Mouse (Mus musculus): ENCODE results near the gene Sdcbp2. TPM values are rescaled to one million over a fixed set of nuclear protein-coding genes. Genes with fewer than 3 reads are reported as not detected.

Gene Sdcbp2
- 0.68 and 1.1 TPM in 2 replicates for polyA plus RNA-seq (2015; fragmentation: Nextera tagmentation; extraction: Ambion mirVana)

- ATAC-seq (ENCODE audit: low read depth), result no peak
- WGBS, result 80% methylated on average over 17 of the region's 17 CpGs
These were observed at the start of gene Sdcbp2 for GRCm38 (mm10) chr2:151571873-151572700. Gene Sdcbp2 (plus strand): TSS chr2:151572622.

GRCm38 (mm10) chr2:151524324-151525041, 47.9 kb upstream of the Sdcbp2 start:
- H3K4me3 ChIP-seq, result no peak overlapping the region
- no peak for ATAC-seq (ENCODE audit: low read depth)
- no peak overlapping the region for H3K4me2 ChIP-seq
- H3K36me3 ChIP-seq, result peaks cover 25% of the 10 kb centered on the region
- H3K9ac ChIP-seq, result no peak overlapping the region
- no peaks in the 10 kb centered on the region for H3K4me1 ChIP-seq (replicated peaks)
- no peaks in the 10 kb centered on the region for H3K27me3 ChIP-seq
- H3K9me3 ChIP-seq, result no peaks in the 10 kb centered on the region
- no peak overlapping the region for H3K27ac ChIP-seq (replicated peaks)
- WGBS, result 75% methylated on average over 4 of the region's 4 CpGs

More at GRCm38 (mm10) chr2:151571873-151572700, at the start of gene Sdcbp2:
- no peak within 1 kb of the TSS for H3K4me2 ChIP-seq
- H3K4me3 ChIP-seq, result no peak within 1 kb of the TSS
- no peak within 1 kb of the TSS for H3K9ac ChIP-seq
- H3K27me3 ChIP-seq, result no peaks in the 10 kb centered on the region
- peaks cover 17% of the 10 kb centered on the region for H3K4me1 ChIP-seq (replicated peaks)
- no peaks in the 10 kb centered on the region for H3K9me3 ChIP-seq
- no peak within 1 kb of the TSS for H3K27ac ChIP-seq (replicated peaks)
- H3K36me3 ChIP-seq, result no peaks in the 10 kb centered on the region

GRCm38 (mm10) chr2:151525520-151525919, 46.9 kb upstream of the Sdcbp2 start:
- H3K4me2 ChIP-seq, result no peak overlapping the region
- no peak overlapping the region for H3K27ac ChIP-seq (replicated peaks)
- ATAC-seq (ENCODE audit: low read depth), result no peak
- H3K9ac ChIP-seq, result no peak overlapping the region
- no peaks in the 10 kb centered on the region for H3K4me1 ChIP-seq (replicated peaks)
- peaks cover 16% of the 10 kb centered on the region for H3K36me3 ChIP-seq
- 64% methylated on average over 2 of the region's 2 CpGs for WGBS
- H3K27me3 ChIP-seq, result no peaks in the 10 kb centered on the region
- no peak overlapping the region for H3K4me3 ChIP-seq
- no peaks in the 10 kb centered on the region for H3K9me3 ChIP-seq

- Histone ChIP-seq H3K27me3 (no peaks in the 10 kb centered on the region), H3K4me3 (no peak overlapping the region), H3K9ac (no peak overlapping the region), H3K9me3 (no peaks in the 10 kb centered on the region), H3K4me1 (replicated peaks) (no peaks in the 10 kb centered on the region), H3K4me2 (no peak overlapping the region), H3K27ac (replicated peaks) (no peak overlapping the region), H3K36me3 (peaks cover 2% of the 10 kb centered on the region; the same call in 1 of the 2 replicates)
- 90% methylated on average over 1 of the region's 1 CpGs for WGBS
- ATAC-seq (ENCODE audit: low read depth), result no peak
These were observed 44.4 kb upstream of the Sdcbp2 start for GRCm38 (mm10) chr2:151528066-151528465.

- Histone ChIP-seq H3K4me3 (no peak overlapping the region), H3K27ac (replicated peaks) (no peak overlapping the region), H3K9me3 (no peaks in the 10 kb centered on the region), H3K36me3 (peaks cover 2% of the 10 kb centered on the region; the same call in 1 of the 2 replicates), H3K9ac (no peak overlapping the region), H3K4me1 (replicated peaks) (no peaks in the 10 kb centered on the region), H3K4me2 (no peak overlapping the region), H3K27me3 (no peaks in the 10 kb centered on the region)
- no peak for ATAC-seq (ENCODE audit: low read depth)
These were observed 43.3 kb upstream of the Sdcbp2 start for GRCm38 (mm10) chr2:151529169-151529568.

- peaks cover 2% of the 10 kb centered on the region; the same call in 1 of the 2 replicates for H3K36me3 ChIP-seq
- no peak overlapping the region for H3K4me2 ChIP-seq
- no peak for ATAC-seq (ENCODE audit: low read depth)
- H3K4me3 ChIP-seq, result no peak overlapping the region
- H3K4me1 ChIP-seq (replicated peaks), result no peaks in the 10 kb centered on the region
- no peak overlapping the region for H3K9ac ChIP-seq
- WGBS, result 66% methylated on average over 8 of the region's 8 CpGs
- H3K27me3 ChIP-seq, result no peaks in the 10 kb centered on the region
- no peaks in the 10 kb centered on the region for H3K9me3 ChIP-seq
- H3K27ac ChIP-seq (replicated peaks), result no peak overlapping the region
These were observed 41.8 kb upstream of the Sdcbp2 start for GRCm38 (mm10) chr2:151530378-151531230.

- Histone ChIP-seq H3K4me2 (no peak overlapping the region), H3K4me3 (no peak overlapping the region), H3K4me1 (replicated peaks) (no peaks in the 10 kb centered on the region; the same call in 1 of the 2 replicates), H3K27ac (replicated peaks) (no peak overlapping the region), H3K9me3 (no peaks in the 10 kb centered on the region), H3K27me3 (no peaks in the 10 kb centered on the region), H3K36me3 (no peaks in the 10 kb centered on the region), H3K9ac (no peak overlapping the region)
- ATAC-seq (ENCODE audit: low read depth), result no peak
- WGBS, result 76% methylated on average over 6 of the region's 6 CpGs
These were observed 38.8 kb upstream of the Sdcbp2 start for GRCm38 (mm10) chr2:151533632-151534031.

GRCm38 (mm10) chr2:151535961-151536617, 36.3 kb upstream of the Sdcbp2 start:
- Histone ChIP-seq H3K4me2 (no peak overlapping the region), H3K9ac (no peak overlapping the region), H3K27ac (replicated peaks) (no peak overlapping the region)

GRCm38 (mm10) chr2:151536618-151536974, 35.8 kb upstream of the Sdcbp2 start:
- no peak overlapping the region for H3K9ac ChIP-seq
- H3K27me3 ChIP-seq, result no peaks in the 10 kb centered on the region
- H3K4me3 ChIP-seq, result no peak overlapping the region
- 75% methylated on average over 5 of the region's 5 CpGs for WGBS
- H3K4me2 ChIP-seq, result no peak overlapping the region
- ATAC-seq (ENCODE audit: low read depth), result no peak
- H3K27ac ChIP-seq (replicated peaks), result no peak overlapping the region
- peaks cover 5% of the 10 kb centered on the region for H3K4me1 ChIP-seq (replicated peaks)
- no peaks in the 10 kb centered on the region for H3K9me3 ChIP-seq
- H3K36me3 ChIP-seq, result no peaks in the 10 kb centered on the region

More at GRCm38 (mm10) chr2:151535961-151536617, 36.3 kb upstream of the Sdcbp2 start:
- H3K4me1 ChIP-seq (replicated peaks), result no peaks in the 10 kb centered on the region; the same call in 1 of the 2 replicates
- H3K36me3 ChIP-seq, result no peaks in the 10 kb centered on the region
- peak; percentile 57; the same call in 1 of the 2 replicates for ATAC-seq (ENCODE audit: low read depth)
- WGBS, result 29% methylated on average over 1 of the region's 1 CpGs
- H3K4me3 ChIP-seq, result no peak overlapping the region
- H3K27me3 ChIP-seq, result no peaks in the 10 kb centered on the region
- H3K9me3 ChIP-seq, result no peaks in the 10 kb centered on the region

- Histone ChIP-seq H3K9ac (no peak overlapping the region), H3K4me2 (no peak overlapping the region), H3K36me3 (no peaks in the 10 kb centered on the region), H3K27me3 (no peaks in the 10 kb centered on the region), H3K9me3 (no peaks in the 10 kb centered on the region), H3K4me3 (no peak overlapping the region), H3K4me1 (replicated peaks) (peaks cover 15% of the 10 kb centered on the region), H3K27ac (replicated peaks) (no peak overlapping the region)
- no peak for ATAC-seq (ENCODE audit: low read depth)
- 64% methylated on average over 4 of the region's 4 CpGs for WGBS
These were observed 33.8 kb upstream of the Sdcbp2 start for GRCm38 (mm10) chr2:151538646-151539045.

- Histone ChIP-seq H3K9ac (peak within 1 kb of the TSS; percentile 98), H3K4me2 (peak within 1 kb of the TSS; percentile 88), H3K27me3 (no peaks in the 10 kb centered on the region), H3K9me3 (no peaks in the 10 kb centered on the region), H3K27ac (replicated peaks) (peak within 1 kb of the TSS; percentile 94), H3K4me3 (peak within 1 kb of the TSS; percentile 98), H3K4me1 (replicated peaks) (peaks cover 46% of the 10 kb centered on the region), H3K36me3 (peaks cover 32% of the 10 kb centered on the region)
- under 1% methylated on average over 93 of the region's 93 CpGs for WGBS
- ATAC-seq (ENCODE audit: low read depth), result peak; percentile 97
These were observed 29.9 kb upstream of the Sdcbp2 start, which contains the start of gene Fkbp1a for GRCm38 (mm10) chr2:151542323-151543062. Gene Fkbp1a (plus strand): TSS chr2:151542483.

Data from neural tube, embryonic 13.5 days (tissue).